Mouse (Mus musculus): ENCODE measurements around the gene Sema4d. TPM values are rescaled to one million over a fixed set of nuclear protein-coding genes. Genes with fewer than 3 reads are reported as not detected.
A peak's percentile ranks its signal among the peaks of the same experiment; 100 is the strongest.

Sema4d gene
- total RNA-seq, 2 experiments from 2014 or later = 132 to 144 TPM

DNA sequence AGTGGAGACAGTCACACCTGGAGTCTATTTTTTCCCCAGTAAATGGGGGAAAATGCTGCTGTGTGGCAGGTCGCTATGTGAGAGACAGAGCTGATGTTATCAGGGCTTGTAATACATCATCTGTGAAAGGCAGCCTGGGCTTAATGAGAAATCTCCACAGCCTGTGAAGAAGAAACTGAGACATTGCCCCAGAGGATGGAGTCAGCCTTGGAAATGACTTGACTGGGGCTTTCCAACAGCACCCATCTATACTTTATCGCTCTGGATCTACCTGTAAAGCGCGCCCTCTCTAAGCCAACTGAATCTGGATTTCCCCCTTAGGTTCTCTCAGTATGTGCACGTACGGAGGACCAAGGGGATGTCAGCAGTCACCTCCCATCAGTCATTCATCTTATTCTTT lies 21.1 kb upstream of the Sema4d start:
- DNase-seq = no peak

DNA sequence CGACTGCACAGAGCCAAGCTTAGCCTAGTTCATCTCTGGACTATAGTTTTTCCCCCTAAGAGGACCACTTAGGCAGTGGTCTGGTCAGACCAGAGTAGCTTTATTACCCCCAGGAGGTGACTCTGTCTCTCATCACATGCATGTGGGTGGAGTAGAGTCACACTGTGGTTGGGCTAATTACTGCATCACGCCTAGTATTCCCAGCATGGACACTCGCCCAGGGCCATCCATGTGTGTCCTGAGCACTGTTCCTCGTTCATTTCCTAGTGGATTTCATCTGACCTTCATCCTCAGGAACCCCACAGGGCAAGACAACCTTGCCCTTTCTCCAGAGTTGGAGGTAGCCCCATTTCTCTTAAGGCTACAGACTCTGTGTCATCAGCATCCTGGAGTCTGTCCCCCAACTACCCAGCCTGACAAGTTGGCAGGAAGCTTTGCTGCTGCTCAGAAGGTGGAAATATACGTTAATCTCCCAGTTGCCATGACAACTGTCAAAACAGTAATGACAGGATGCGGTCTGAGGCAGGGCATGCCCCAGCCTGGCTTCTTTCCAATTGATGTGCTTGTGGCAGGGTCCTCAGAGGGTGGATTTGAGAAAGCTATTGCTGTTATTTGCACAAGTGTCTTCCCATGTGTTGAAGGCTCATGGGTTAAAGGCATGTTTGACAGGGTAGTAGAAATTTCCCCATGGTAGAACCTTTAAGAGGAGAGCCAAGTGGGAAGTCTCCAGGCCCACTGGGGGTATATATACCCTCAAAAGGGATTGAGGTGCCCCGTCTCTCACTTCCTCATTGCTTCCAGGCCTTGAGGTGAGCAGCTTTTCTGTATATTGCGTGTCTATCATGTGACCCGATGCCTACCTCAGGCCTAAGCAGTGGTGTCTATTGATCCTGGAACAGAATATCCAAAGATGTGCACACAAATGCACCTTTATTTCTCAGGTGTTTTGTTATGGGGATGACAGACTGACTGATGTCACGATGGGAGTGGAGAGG lies 20.4 kb upstream of the Sema4d start:
- peak; percentile 20 for DNase-seq

DNA sequence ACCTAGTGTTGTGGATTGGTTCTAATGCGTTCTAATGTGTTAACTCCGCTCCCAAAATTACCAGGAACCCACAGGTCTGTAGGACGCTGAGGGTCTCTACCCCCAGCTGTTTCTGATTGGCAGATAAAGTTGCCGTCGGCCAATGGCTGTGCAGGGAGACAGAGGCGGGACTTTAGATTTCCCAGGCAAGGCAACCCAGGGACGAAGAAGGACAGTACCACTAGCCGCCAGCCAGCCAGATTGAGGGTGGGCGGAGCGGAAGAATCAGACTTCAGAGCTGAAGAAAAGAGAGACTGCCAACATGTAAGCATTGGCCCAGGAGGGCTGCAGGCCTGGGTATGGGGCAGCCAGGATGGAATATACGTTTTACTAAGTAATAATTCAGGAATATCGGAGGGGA lies 14.6 kb upstream of the Sema4d start:
- no peak for DNase-seq

DNA sequence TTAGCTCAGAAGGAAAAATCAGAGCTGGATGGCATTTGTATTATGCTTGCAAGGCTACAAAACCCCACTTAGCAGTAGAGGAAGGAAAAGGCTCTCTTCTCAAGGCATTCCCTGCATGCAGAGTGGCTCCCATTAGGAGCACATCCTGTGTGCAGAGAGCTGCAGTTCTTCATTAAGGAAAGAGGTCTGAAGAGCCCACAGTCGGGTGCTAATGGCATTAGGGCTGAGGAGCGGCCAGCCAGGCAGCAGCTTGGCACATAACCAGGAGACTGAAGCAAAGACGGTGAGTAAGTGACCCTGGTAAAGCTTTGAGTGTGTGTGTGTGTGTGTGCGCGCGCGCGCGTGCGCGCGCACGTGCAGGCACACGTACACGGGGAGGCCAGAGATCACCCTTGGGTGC lies 12.7 kb upstream of the Sema4d start:
- DNase-seq = no peak

DNA sequence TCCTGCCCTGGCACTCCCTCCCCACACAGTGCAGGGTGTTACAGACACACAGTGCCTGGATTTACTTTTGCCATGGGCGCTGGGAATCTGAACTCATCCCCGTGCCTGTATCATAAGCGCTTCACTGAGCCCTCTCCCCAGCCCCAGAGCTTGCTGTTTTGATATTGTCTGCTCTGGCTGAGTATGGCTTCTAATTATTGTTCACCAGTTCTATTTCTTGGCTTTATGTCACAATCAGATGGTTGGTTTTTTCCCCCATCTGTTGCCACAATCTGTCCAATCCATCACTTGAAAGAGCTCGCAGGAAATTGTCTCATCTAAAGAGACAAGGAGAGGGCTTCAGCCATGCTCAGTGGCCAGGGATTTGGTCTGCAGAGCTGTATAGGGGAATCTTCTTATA lies 12.1 kb upstream of the Sema4d start:
- DNase-seq = no peak

DNA sequence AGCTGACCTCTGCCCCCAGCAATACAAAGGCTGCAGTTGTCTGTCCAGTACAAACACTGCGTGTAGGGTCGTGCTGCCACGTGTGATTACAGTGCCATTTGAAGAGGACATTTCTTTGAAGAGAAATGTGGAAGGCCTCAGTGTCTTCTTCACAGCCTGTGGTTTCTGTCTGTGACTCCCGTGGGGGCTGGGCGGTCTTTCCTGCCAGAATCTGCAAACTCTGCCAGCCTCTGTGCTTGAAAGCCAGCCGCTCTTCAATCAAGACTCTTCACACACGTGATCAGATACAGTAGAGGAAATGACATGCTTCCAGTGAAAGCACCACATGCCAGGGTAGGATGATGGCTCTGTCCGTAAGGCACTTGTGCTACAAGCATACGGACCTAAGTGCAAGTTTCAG lies 7.4 kb upstream of the Sema4d start:
- DNase-seq = no peak

DNA sequence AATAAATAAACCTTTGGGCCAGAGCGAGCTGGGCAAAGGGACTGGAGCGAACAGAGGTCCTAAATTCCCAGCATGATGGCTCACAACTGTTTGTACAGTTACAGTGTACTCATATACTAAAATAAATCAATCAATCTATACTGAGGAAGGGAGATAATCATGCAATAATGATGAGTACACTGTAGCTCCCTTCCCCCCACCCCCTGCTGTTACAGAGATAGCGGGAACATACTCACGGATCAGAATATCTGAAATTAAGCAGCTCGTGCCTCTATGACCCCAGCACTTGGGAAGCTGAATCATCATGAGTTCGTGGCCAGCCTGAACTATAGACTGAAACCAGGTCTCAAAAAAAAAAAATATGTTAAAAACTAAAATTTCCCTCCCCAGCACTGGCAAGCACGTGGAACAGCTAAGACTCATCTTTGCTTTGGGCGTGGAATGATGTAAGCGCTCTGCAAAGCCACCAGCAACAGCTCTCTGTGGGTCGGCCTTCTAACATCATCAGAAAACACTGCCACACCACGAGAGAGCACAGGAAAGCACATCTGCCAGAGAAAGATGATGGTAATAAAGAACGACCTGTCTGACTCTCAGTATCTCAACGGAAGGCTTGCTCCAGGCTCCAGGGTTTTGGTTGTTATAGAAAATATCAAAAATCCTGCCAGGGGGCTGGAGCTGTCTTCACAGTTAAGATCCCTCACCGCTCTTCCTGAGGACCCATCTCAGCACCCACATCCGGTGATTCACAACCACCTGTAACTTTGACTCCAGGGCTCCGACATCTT lies 6.4 kb upstream of the Sema4d start:
- no peak for DNase-seq

DNA sequence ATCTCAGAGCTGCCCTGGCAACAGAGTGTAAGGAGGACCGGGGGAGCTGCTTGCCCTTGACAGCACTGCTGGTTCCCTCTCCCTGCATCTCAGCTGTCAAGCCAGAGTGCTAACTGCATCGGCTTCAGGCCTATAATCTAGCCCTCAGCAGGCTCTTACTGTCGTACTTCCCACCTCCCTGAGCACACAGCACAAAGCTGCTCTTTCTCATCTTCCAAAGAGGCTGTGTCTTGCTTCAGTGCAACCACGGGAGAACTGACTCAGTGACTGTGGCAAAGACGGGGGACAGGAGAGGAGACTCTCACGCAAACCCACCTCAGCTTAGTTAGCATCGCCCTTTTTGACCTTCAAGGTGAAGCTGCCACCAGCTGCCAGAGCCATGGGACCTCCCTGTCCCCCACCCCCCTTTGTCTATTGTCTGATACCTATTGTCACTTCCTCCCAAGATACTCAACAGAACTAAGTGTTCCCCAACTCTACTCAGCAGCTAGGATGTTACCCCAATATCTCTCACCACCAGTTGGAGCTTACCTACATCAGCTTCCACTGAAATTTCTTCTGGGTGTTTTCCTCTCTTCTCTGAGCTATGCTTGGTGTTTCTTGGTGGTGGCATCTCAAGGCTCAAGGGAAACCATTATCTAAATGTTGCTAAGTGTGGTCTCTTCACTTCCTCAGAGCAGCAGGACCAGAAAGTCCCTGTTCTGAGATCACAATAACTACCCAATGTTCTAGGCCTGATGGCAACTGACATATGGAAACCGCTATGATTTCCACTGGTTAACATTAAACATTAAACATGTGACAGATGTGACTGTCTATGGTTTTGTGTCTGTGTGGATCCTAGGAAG lies 4.6 kb upstream of the Sema4d start:
- DNase-seq = no peak

DNA sequence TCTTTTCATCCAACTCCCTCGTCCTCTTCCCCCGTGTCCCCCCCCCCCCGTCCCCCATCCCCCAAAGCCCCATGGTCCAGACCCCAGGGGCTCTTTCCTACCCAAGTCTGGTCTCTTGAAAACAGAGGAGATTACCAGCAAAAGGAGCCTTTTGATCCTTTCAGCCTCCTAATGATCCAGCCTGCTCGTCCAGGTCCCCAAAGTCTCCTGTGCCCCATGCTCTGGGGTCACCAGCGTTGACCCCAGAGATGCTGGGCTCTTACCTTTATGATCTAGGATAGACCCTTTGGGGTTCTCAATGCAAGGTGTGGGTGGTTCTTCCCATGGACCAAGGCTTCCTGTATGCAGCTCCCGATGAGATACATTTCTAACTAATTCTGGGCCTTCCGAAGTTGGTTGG lies 401 bp upstream of the Sema4d start:
- DNase-seq = no peak

DNA sequence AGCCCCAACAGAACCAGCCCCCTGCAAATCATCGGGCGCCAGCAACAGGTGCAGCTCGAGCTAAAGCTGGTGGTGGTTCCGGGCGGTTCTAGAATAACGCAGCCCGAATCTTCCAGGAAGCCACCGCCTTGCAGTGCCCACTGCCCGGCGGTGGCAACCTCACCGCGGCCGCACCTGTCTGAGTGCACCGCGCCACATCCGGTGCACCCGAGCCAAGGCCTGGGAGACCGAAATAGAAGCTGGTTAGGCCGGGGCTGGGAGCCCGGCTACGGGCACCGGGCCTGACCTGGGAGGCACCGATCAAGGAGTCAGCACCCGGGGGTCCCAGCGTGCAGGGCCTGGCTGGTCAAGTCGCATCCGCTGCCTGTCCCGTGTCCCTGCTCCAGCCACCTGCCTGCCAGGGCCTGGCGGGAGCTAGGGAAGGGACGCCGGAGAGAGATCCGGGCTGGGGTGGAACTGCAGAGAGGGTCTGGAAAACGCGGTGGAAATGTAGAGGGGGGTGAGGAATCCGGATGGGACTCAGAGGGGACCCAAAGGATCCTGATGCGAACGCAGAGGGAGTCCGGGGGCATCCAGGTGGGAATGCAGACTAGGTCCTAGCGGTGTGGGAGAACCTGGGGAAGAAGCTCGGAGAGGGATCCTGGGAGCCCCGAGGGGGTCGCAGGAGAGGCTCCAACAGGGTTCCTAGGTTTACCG lies 670 bp downstream of the Sema4d start:
- peak; percentile 80 for DNase-seq

DNA sequence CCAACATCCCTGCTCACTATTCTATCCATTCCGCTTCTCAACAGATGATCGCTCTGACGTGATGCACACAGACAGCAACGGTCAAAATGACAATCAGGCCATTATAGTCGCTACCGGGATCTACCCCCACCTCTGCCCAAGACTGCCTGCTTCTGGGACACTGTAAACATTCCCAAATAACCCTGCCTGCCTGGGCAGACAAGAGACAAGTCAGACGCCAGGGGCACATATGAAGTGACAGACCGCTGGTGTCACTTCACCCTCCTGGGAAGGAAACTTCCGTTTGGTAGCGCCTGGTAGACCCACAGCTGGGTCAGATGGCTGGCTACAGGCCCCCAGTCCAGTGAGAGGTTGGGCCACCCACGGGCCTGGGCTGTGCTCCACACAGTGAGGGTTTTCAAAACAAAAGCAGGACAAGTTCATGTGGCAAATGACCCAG lies 1.4 kb downstream of the Sema4d start:
- DNase-seq = no peak

DNA sequence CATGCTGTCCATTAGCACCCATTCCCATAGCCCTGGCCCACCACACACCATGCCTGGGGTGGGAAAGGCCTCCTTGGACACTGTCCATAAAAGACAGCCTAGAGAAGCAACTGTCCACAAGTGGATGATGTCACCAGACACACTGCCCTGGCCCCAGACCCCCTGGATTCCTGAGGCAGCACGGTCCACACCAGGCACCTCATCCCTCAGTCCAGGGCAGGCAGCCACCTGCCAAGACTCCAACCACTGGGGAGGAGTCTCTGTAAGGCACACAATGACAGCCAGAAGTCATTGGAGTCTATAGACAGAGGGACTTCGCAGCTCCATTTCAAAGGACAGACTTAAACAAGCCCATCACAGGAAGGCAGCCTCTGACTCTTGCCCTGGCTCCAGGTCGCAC lies 1.9 kb downstream of the Sema4d start:
- DNase-seq = no peak

DNA sequence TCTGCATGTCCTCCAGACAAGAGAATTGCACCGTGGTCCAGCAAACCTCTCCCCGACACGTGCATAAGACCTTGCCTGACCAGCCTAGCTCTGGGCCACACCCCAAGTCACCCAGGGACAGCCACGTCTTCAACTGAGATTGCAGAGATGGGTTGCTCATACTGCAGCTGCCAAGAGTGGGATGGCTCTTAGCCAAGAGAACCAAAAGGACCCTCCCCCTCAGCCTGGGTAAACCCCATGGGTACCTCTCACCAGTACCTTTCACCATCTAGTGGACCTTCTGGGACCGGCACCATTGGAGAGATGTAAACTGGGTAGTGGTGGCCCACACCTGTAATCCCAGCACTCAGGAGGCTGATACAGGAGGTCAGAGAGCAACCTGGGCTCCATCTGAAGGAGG lies 2.8 kb downstream of the Sema4d start:
- DNase-seq = no peak

DNA sequence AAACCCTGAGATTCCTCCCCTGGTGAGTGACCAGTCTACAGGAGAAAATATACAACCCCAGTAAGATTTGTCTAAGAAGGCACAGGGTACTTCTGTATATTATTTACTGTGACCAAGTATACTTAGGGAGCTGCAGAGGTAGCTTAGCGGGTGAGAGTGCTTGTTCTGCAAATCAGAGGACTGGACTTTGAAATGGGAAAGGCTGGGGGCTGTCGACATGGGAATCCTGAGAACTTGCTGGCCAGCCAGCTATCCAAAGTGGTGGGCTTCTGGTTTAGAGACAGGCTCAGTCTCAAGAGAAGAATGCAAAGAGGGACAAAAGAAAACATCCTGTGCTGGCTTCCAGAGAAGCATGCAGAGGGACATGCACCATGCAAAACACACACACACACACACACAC lies 5.7 kb downstream of the Sema4d start:
- DNase-seq = no peak

DNA sequence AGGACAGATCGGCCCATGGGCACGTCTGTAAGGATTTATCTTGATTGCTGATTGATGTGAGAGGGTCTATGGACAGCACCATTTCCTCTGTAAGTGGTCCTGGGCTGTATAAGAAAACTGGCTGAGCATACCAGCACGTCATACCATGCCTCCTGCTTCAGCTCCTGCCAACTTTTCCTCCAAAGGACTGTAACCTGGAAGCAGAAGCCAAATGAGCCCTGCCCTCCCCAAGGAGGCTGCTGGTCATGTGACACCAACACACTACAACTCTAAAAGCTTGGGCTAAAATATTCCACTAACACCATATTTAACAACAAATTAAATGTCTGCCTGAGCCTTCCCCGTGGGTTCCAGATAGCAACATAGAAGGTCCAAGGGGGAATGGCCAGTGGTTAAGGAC lies 6.9 kb downstream of the Sema4d start:
- DNase-seq = no peak

DNA sequence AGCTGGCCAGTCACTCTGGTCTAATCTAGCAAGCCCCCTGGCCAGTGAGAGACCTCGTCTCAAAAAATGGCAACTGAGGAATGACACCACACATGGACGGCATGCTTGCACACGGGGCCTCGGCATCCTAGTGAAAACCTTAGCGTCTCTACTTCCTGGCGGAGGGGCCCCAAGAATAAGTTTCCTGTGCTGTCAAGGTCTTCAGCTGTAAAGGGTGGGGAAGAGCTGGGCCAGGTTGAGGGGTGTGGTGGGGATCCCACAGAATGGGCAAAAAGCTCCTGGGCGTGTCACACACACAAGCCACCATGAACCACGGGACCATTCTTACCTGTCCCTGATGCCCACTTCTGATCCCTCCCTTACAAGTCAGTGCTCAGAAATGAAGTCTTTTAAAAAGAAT lies 9.1 kb downstream of the Sema4d start:
- no peak for DNase-seq

DNA sequence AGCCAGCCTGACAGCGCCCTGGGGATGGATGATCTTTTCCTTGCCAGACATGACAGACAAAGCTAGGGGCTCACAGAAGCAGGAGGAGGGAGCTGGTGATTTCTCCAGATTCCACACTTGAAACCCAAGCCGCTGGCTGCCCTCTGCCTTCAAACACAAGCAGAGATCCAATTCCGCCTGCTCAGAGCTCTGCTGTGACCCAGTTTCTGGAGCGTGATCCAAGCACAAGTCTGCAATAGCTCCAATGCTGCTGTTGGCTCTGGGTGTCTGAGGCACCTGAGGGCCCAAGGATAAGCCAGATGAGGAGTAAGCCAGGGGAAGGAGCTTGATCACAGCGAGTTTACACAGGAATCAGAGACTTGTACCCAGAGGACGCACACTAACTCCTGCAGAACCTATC lies 9.7 kb downstream of the Sema4d start:
- DNase-seq = peak; percentile 44

DNA sequence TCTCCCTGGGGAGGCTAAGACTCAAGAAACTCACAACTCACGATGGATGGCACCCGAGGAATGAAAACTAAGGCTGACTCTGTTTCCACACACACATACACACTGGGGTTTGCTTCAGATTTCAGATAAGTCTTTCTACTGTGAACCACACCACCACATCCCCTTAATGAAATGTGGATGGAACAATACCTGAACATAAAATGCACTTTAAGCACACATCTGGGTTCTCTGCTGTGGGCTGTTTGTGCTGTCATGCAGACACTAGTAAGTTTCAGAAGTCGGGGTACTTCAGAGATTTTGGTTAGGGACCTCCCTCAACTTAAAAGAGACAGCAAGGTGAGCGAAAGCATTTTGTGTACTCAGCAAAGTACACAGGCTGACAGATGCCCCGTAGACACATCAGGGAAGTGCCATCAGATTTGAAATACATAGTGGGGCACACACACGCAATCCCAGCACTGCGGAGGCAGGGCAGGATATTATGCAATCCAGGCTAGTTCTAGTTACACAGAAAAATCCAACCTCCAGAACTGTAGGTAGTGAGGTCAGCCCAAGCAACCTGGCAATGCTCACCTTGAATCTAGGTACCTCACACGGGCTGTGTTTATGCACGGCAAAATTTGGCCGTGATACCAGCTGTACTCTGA lies 12.9 kb downstream of the Sema4d start:
- DNase-seq = no peak

DNA sequence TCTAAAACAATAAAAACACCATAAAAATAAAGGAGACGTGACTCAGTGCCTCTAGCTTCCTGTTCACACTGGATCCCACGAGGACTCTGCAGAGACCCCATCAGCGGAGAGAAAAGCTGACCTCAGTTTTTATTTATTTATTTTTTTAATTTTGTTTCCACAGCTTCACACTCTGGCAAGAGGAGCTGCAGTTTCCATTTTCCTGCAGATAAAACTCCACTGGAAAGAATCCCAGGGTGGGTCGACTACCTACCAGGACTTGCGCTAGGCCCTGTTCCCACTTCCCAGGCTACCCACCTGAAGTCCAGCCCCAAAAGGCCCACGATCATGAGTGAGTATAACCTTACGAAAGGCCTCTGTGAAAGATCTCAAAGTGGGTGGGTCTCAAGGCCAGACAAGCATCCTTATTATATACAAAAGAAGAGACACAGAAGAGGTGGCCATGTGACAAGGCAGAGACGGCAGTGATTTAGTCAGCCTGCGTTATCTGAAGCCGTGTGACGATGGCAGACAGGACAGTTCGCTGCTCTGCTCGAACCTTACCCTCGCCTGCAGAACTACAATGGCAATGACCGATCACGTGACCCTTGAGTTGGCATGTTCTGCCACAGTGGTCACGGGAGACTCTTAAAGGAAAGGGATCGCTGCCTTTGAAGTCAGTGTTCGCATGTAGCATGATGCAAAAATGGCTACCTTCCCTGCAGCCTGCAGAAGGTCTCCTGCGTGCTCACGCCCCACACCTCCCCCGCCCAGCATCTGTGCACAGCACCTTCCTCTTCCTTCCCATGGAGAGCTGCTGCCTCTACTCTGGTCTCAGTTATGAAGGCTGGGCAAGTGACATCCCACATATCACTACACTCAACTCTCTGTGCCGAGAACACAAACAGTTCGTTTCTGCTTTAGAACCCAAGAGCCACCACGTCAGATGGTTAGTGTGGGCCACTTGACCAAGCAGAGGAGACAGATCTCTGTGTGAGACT lies 14.3 kb downstream of the Sema4d start:
- no peak for DNase-seq

All from gastrocnemius, postnatal 25 days (tissue).